Mouse (Mus musculus) erythroblast, embryonic 14.5 days (primary cell): ENCODE measurements around the gene Dnm1.

ENCODE experiments used
- GATA1 ChIP-seq: IDR thresholded peaks from 2 replicates; pipeline ENCODE4 v1.6.1; 2012; ENCODE audit warnings: low read length, inconsistent platforms, mixed read lengths
- TAL1 ChIP-seq: IDR thresholded peaks from 3 replicates; pipeline ENCODE4 v1.6.1; 2012; ENCODE audit warnings: low read length, inconsistent platforms, mixed read lengths

GRCm38 (mm10) chr2:32375317-32375940 lies 22.3 kb upstream of the Dnm1 start:
- no peak for TF ChIP-seq TAL1
- no peak for TF ChIP-seq GATA1
